Mouse (Mus musculus) adrenal gland, postnatal 10 days (tissue): ENCODE data around the gene Itga3. TPM values are rescaled to one million over a fixed set of nuclear protein-coding genes. Genes with fewer than 3 reads are reported as not detected.
A peak's percentile ranks its signal among the peaks of the same experiment; 100 is the strongest.

Experiments
- DNase-seq: peaks from one replicate; pipeline ENCODE4 v3.0.0; 2021; ENCODE audit warnings: mixed read lengths
- long read RNA-seq, 2 experiments: library from polyadenylated mRNA; stranded (forward); transcript quantifications; one replicate each; pipeline ENCODE4 v2.0.0; 2021
- total RNA-seq, 2 experiments: library from RNA; stranded (reverse); gene quantifications; 2 replicates each; pipeline ENCODE4 v1.2.3; 2021

Itga3 gene
- total RNA-seq: 10 to 100 TPM; 22.4 to 26.2 TPM
- long read RNA-seq, experiment 1, full-length matches to known transcripts: 4 of 19 reads
- long read RNA-seq, experiment 1, partial matches to known transcripts: 11 of 19 reads
- long read RNA-seq, experiment 1, other reads (novel, unspliced or antisense): 4 of 19 reads
- long read RNA-seq, experiment 2, full-length matches to known transcripts: 8 of 13 reads
- long read RNA-seq, experiment 2, partial matches to known transcripts: 4 of 13 reads
- long read RNA-seq, experiment 2, other reads (novel, unspliced or antisense): 1 of 13 reads

DNA sequence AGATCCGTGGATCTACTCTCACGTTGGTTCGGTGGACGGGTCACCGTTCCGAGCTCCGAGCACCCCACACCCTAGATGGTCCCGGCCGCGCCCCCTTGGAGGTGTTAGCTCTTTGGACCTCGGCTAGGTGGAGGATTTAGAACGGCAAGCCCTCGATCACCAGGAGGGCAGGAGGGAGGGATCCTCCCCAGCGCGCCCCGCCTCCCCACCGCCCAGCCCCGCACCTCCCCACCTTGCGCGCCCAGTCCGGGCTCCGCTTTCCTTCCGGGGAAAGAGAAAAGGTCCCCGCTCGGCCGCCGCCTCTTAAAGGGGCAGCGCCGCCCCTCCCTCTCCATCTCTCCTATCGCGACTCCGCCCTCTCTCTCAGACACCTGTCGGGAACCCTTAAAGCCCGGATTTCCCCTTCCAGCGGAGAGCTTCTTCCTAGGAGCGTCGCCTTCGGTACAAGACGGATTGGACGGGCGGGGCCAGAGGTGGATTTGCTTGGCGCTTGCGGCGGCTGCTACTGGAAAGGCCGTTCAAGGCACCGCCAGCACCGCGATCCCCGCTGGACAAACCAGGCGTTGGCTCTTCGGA lies at the start of gene Itga3:
Itga3 (minus strand) TSS at position 266 of the 576 bp plus-strand sequence.
- DNase-seq: peak; percentile 86

DNA sequence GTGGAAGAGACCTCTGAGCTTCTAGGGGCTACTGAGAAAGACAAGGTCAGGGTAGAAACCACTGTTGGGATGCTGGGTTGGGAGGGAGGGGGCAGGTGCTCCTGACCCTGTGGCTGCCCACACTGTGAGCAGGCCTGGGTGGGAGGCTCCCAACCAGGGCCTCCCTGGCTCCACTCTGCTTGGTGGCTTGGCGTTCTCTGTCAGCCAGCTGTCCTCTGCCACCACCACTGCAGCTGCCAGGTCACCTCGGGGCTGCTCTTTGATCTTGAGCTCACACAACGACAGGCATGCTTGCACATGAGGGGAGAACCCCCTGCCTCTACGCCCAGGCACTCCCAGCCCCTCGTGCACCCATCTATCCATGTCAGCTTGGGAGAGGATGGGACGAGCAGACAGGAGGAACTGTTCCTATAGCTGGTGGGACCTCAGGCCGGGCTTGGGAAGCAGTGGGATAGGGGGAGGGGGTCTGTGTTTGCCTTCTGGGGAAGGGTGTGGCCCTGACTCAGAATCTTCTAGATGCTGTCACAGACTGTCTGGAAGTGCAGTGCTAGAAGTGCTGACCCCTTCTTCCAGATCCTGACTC lies 48.9 kb upstream of the Itga3 start:
- DNase-seq: no peak

DNA sequence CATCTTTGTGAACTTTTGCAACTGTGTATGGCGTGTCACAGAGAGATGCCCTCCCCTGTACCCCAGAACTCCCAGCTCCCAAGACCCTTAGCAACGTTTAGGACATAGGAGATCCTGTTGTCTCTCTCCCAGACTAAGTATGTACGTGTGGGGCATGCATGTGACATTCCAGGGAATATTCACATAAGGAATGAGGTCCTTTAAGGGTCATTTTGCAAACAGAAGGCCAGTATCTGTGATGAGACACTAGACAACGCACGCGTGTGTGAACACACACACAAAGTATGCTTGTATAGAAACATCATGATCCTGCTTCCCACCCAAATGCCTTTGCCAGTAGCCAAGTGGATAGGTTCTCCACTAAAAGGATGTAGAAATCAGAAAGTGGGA lies 45.5 kb upstream of the Itga3 start:
- DNase-seq: no peak

DNA sequence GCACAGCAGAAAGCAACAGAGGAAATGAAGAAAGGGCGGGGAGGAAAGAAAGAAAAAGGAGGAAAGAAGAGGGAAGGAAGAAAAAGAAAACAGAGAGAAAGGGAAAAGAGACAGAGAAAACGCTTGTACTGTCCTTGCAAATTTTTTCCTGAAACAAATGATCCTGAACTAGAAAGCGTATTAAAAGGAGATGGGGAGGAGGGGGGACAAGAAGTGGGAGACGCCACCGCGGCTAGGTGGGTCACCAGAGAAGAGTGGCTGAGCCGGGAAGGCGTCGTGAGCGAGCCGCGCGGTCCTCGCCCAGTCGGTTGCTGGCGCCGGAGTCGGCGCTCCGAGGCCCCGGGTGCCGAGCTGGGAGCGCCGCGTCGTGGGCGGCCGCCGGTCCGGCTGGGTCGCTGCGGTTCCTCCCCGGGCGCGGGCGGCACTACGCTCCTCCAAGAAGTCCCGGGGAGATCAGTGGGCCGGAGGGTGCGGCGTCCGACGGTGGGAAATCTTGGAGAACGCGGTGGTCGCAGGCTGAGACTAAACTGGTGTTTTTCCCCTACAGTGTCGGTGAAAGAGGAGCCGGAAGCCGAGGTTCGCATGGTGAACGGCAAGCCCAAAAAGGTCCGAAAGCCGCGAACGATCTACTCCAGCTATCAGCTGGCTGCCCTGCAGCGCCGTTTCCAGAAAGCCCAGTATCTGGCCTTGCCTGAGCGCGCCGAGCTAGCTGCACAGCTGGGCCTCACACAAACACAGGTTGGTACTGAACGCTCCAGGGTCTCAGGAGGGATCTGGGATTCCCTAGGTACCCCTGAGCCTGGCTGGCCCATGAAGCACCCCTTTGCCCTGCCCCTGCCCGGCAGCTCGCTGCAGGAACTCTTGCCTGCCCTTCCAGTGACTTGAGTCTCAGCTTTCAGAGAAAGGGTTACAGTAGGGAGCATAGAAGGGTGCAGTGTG lies 44.8 kb upstream of the Itga3 start:
- peak; percentile 48 for DNase-seq

DNA sequence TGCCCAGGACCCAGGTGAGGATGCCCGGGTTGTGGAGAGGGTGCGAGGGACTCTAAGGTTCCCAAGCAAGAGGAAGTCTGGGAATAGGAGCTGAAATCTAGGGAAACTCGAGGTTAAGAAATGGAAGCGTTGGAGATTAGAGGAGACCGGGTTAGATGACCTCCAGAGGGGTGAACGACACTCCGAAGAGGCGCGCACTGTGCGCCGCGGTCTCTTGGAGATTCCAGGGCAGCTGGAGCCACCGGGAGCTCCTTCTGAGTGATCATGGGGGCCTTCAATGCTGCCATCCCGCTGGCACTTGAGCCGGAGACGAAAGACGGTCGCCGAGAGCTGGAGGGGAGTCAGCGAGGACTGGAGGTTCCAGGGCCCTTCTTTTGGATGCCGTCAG lies 44.0 kb upstream of the Itga3 start:
- no peak for DNase-seq

DNA sequence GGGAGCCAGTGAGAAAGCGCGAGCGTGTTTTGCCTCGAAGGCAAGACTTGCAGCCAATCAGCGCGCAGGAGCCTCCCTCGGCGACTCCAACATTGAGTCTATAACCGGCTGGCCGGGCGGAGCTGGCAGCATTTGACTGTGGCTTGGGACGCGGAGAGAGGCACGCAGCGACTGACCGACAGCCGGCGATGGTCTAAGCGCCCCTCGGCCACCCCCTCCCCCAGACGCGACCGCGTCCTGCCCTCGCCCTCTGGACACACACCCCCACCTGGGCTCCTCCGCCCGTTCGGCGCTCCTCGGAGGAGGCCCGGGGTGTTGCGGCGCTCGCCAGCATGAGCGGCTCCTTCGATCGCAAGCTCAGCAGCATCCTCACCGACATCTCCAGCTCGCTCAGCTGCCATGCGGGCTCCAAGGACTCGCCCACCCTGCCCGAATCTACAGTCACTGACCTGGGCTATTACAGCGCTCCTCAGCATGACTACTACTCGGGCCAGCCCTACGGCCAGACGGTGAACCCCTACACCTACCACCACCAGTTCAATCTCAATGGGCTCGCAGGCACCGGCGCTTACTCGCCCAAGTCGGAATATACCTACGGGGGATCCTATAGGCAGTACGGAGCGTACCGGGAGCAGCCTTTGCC lies 43.5 kb upstream of the Itga3 start, which contains the start of gene Dlx3:
Dlx3 (plus strand) TSS at position 130 of the 643 bp plus-strand sequence.
- DNase-seq: peak; percentile 52

DNA sequence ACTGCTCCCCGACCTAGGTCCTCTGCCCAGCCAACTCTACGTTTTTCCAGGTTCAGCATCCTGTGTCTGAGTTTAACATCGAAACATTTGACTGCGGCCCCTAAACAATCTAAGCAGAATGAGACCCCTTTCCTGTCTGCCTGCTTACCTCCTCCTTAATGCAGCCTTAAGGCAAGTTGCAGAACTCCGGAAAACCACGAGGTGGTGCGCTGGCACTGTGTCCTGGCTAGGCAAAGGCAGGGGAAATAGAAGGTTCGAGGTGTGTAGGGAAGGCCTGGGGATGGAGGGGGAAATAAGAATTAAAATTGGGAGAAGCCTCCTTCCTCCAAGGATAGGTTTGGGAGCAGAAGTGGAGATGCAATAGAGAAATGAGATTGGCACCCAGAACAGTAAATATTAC lies 41.9 kb upstream of the Itga3 start:
- peak; percentile 87 for DNase-seq

DNA sequence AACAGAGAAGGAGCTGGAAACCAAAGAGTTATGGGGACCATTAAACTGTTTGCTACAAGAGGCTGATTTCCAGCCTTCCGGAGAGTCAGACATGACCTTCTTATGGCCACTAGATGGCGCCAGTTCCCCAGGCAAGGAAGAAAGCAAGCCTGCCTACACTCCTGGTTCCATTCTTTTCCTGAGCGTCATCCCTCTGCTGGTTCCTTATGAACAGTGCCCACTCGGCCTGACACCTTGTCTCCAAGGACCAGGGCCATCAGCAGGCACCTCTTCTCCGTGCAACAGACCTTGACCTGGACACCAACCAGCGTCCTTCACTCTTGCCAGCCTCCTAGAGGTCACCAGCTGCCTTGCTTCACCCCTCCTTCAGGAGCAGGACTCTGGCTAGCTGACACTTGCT lies 40.4 kb upstream of the Itga3 start:
- peak; percentile 81 for DNase-seq

DNA sequence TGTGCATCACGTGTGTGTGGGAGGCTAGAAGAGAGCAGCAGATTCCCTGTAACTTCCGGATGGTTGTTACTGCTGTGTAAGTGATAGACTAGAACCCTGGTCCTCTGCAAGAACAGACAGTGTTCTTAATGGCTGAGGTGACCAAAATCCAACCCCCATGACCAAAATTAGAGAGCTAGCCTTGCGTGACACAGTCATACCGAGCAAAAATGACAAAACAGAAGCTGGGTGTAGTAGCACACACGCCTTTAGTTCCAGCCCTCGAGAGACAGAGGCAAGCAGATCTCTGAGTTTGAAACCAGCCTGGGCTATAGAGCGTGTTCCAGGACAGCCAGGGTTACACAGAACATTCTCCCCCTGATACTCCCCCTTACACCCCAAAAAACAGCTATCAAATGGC lies 33.5 kb upstream of the Itga3 start:
- no peak for DNase-seq

DNA sequence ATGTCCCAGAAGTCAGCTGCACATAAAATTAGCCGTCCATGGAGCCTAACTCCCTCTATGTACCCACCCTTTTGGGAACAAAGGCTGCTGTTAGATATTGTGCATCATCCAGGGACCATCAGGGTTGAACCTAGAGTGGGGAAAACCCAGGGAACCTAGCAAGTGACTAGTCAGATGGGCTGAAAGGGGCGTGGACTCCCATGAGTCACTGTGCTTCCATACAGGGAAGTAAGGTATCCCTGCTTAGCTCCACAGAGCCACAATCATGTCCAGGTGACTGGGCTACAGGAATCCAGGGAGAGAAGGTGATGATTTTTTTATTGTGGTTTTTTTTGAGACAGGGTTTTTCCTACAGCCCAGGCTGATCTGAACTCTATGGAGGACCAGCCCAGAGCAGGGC lies 32.4 kb upstream of the Itga3 start:
- no peak for DNase-seq

DNA sequence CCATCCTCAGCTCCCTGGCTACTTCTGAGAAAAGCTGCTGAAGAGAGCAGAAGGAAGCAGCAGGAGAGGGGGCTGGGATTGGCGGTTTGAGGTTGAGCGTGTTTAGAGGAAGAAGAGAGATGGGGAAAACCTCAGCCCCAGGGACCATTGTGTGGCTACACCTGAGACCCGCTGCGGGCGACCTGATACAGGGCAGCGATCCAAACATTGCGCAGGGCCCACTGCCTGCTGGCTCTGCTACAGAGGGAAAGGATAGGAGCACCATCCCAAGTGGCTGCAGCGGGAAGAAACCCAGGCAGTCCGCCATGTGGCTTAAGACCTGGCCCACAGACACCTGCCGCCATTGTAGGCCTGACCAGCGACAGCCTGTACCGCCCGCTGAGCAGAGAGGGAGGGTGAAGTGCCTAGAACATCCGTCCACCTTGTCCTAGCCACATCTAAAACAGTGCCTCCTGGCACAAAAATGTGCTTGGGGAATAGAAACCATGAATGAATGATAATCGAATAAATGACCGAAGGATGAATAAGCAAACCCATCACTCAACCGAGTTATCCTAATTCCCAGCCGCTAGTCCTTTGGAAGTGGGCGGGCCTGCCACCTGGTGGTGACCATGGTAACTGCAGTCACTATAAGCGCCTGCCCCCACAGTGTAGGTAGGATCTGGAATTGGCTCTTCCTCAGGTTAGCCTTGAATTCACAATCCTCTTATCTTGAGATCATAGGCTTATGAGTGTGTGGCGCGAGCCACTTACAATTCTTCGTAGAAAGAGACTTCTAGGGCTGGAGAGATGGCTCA lies 30.0 kb upstream of the Itga3 start:
- peak; percentile 92 for DNase-seq

DNA sequence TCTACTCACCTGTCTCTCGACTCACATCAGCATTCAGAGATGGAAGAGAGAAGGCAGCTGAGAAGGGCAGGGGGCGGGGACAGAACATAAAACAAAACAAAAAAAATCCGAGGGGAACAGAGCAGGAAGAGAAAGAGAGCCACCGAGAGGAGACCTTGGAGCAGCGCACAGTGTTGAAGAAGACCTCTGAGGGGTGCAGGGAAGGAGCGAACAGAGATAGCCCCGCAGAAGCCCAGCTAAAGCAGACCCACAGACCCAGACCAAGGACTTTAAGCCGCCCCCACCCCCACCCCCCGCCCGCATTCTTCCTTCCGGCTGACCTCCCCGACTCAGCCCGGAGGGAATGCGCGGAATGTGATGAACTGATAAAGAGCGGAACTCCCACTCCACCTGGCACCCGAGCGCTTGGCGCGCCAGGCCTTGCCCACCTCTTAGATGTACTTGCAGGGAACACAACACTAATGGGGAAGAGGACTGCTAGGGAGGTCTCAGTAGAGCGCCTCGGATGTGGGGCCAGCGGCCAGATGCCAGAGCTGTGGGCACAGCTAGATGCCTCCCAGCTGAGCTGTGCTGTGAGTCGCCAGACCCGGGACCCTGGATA lies 28.8 kb upstream of the Itga3 start:
- peak; percentile 48 for DNase-seq

DNA sequence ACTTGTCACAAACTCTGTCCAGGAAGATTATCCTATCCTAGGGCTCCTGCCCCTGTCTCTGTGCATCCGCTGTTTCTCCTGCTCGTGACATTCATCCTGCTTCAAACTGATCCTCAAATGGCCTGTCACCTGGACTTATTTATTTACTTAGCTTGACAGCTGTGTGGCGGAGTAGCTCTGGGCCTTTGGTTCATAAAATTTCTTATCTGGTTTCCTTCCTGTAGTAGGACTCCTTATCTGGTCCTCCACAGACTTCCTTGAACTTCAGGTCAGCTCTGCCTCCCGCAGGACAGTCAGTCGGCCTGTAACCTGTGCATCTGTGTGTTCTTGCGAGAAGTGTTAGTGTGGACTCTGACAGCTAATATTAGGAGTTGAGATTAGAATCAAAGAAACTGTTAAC lies 27.7 kb upstream of the Itga3 start:
- no peak for DNase-seq

DNA sequence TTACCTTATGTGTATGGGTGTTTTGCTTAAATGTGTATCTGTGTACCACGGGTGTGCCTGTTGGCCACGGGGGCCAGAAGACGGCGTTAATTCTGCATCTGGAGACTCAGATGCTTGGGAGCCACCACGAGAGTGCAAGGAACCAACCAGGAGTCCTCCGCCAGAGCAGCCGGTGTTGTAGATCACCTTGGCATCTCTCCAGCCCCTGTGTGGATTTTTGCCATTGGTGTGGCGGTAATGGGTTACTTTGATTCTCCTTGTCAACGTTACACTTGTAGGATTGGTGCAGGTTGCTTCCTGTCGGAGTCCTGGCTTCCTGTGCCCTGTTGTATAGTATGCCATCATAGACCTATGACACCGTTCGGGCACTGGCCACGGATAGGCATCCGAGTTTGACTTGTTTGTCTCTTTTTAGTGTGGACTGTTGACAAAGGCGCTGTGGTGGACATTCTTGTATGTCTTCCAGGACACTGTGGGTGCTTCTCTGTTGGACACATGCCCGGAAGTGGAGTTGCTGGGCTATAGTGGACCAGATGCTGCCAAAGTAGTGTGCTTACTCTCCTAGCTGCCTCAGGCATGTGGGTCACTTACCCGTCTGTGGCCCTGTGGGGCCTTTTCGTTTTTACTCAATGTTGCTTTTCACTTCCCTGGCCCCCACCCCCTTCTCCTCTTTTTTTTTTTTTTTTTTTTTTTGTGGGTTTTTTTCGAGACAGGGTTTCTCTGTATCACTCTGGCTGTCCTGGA lies 25.7 kb upstream of the Itga3 start:
- no peak for DNase-seq

DNA sequence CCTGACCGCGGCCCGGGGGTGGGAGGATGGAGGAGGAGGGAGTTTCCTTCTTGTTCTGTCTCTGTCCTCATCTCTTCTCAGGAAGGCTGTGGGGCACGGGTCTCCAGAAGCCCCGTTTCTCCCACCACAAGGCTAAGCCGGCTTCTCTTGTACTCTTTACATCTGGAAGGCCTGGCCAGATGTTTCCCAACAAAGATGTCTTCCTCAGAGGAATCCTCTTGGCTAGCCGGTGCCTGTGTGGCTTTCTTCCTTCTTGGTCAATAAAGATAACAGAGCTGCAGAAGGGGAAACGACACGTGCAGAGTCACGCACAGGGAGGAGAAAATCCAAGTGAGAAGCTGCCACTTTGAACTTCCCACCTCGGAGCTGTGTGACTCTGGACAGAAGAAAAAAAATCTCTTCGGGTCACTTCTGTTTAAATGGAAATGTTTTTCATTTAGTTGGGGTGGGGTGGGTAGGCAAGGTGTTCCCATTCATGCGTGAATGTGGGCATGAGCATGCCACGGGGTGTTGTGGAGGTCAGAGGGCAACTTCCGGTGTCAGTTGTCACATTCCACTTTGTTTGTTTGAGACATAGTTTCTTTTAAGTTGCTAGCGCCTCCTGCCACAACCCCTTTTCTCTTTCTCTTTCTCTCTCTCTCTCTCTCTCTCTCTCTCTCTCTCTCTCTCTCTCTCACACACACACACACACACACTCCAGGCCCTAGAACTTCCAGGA lies 24.6 kb upstream of the Itga3 start:
- DNase-seq: no peak

DNA sequence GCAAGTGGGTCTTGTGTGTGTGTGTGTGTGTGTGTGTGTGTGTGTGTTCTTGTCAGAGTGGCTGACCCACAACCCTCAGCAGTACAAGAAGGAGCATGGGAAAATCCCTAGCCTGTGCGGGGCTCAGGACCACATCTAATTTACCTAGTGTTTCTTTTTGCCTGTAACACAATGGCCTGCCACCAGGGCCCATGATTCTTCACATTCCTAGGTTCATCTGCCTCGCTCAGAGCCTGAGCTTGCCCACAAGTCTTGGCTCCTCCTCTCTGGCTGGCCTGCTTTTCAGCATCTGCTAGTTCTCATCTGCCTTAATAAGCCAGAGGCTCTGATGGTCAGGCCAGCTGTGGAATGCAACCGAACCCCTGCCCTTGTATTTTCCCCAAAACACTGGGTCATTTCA lies 23.8 kb upstream of the Itga3 start:
- no peak for DNase-seq

DNA sequence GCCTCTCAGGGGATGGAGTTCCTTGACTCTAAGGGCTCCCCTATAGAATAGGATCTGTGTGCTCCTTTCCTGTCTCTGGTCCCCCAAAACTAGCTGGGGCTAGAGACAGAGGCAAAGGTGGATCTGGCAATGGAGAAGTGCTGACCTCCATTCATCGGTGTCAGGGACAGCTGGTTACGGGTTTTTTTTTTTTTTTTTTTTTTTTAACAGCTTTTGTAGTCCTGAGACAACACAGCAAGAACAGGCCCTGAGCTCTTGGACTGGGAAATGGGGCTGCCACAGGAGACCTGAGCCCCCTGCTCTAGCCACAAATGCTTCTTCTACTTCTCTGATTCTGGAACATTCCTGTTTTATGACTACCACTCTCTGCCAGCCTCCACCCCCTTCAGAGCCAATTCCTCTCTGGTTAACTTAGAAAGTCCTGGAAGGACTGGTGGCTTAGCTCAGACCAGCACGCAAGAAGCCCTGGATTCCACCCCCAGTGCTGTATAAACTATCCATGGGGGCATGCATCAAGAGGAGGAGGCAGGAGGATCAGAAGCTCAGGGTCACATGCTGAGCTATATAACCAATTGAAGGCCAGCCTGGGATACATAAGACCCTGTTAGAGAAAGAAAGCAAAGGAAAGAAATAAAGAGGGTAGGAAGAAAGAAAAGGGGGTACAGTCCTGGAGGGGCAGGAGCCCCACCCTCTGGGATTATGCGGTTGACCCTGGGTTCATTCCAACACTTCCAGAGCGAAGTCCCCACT lies 21.9 kb upstream of the Itga3 start:
- no peak for DNase-seq

DNA sequence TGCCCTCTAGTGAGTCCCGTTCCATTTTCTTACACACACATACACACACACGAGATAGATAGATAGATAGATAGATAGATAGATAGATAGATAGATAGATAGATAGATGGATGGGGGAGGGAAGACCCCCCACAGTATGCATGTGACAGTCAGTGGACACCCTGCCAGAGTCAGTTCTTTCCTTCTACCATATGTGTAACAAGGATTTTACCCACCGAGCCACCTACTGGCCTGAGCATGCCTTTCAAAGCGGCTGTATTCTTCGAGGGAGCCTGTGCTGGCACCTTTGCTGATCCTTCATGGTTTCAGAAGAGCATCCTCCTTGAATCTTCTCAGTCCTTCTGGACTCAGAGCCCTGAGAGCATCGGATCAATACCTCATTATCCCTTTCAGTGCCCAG lies 21.3 kb upstream of the Itga3 start:
- no peak for DNase-seq
